Mouse (Mus musculus) thymus, adult 2 months (tissue): ENCODE results near the gene Lrrc1.

Experiments
- CTCF ChIP-seq: fragments of 200-500 bp; IDR thresholded peaks from 2 replicates; pipeline ENCODE4 v1.5.1; 2012; ENCODE audit warnings: mild to moderate bottlenecking, control low read depth, low read length, moderate library complexity, borderline replicate concordance; ENCODE audit not compliant: control insufficient read depth, poor library complexity, insufficient read depth; ENCODE audit errors: extremely low read depth
- POLR2A ChIP-seq: fragments of 200-500 bp; IDR thresholded peaks from 2 replicates; pipeline ENCODE4 v1.6.1; 2012; ENCODE audit warnings: mild to moderate bottlenecking, low read length, control low read depth, moderate library complexity; ENCODE audit not compliant: control insufficient read depth, poor library complexity, insufficient read depth; ENCODE audit errors: extremely low read depth

- no peak for TF ChIP-seq CTCF
- no peak for TF ChIP-seq POLR2A
These were observed 136.5 kb downstream of the Lrrc1 start for GRCm38 (mm10) chr9:77408053-77408603.
